Mouse (Mus musculus) duodenum, adult 2 months (tissue): Measurements from ENCODE around the gene Syngap1. TPM values are rescaled to one million over a fixed set of nuclear protein-coding genes. Genes with fewer than 3 reads are reported as not detected.

Source experiments
- polyA plus RNA-seq: library from polyadenylated mRNA; depleted of rRNA; stranded (reverse); fragments of >200 nt; gene quantifications from 2 replicates; pipeline ENCODE4 v1.2.3, GENCODE M21; 2012; ENCODE audit warnings: low replicate concordance; rRNA removed

Syngap1 gene
- 9.3 and 11.2 TPM in 2 replicates for polyA plus RNA-seq

GRCm38 (mm10) chr17:26941031-26941789 is at the start of gene Syngap1:
Syngap1 (plus strand) TSS chr17:26941253.

GRCm38 (mm10) chr17:26916711-26917482 is 24.2 kb upstream of the Syngap1 start, which contains the start of gene Kifc5b:
Kifc5b (plus strand) TSS chr17:26917091.

GRCm38 (mm10) chr17:26932839-26933398 is 8.1 kb upstream of the Syngap1 start, which contains the start of gene Phf1:
Phf1 (plus strand) TSS chr17:26933052.

GRCm38 (mm10) chr17:26939178-26939972 is 1.7 kb upstream of the Syngap1 start, which contains the start of gene Cuta:
Cuta (minus strand) TSS chr17:26939569.

GRCm38 (mm10) chr17:26972703-26973574 is 31.9 kb downstream of the Syngap1 start, which contains the start of gene Zbtb9:
Zbtb9 (plus strand) TSS chr17:26973167.

Other genes with a start within 250 kb of the Syngap1 start
- gene Crebrf, start 225.6 kb upstream of the Syngap1 start, polyA plus RNA-seq, result 0.78 and 0.98 TPM in 2 replicates
- gene Bnip1, start 160.2 kb upstream of the Syngap1 start, polyA plus RNA-seq, result 15.4 and 15.7 TPM in 2 replicates
- 5.3 TPM in 1 of 2 replicates, not detected in the other for gene Nkx2-5, start 96.2 kb upstream of the Syngap1 start, polyA plus RNA-seq
- gene Kifc5b, start 24.2 kb upstream of the Syngap1 start, polyA plus RNA-seq, result 3.5 and 4.5 TPM in 2 replicates
- gene Phf1, start 8.2 kb upstream of the Syngap1 start, polyA plus RNA-seq, result 83.9 and 132 TPM in 2 replicates
- gene Cuta, start 1.7 kb upstream of the Syngap1 start, polyA plus RNA-seq, result 239 and 257 TPM in 2 replicates
- 6.3 and 10.8 TPM in 2 replicates for gene Zbtb9, start 31.9 kb downstream of the Syngap1 start, polyA plus RNA-seq
- gene Bak1, start 87.8 kb downstream of the Syngap1 start, polyA plus RNA-seq, result 196 and 361 TPM in 2 replicates
- 37.1 and 51.3 TPM in 2 replicates for gene Itpr3, start 116.1 kb downstream of the Syngap1 start, polyA plus RNA-seq
- 63.1 and 115 TPM in 2 replicates for gene Uqcc2, start 192.7 kb downstream of the Syngap1 start, polyA plus RNA-seq
- gene Ip6k3, start 226.5 kb downstream of the Syngap1 start, polyA plus RNA-seq, result 0.04 and 0.05 TPM in 2 replicates